Mouse (Mus musculus) intestine, embryonic 14.5 days (tissue): ENCODE data around the gene Tbx15. TPM values are rescaled to one million over a fixed set of nuclear protein-coding genes. Genes with fewer than 3 reads are reported as not detected.

ENCODE experiments used
- ATAC-seq: fragments of 200-750 bp; cut with Nextera tagmentation; replicated peaks from 2 replicates; pipeline ENCODE4 v1.8.0; 2017; ENCODE audit warnings: low read depth, moderate number of reproducible peaks, moderate TSS enrichment, moderate library complexity; ENCODE audit not compliant: low FRiP score, low TSS enrichment
- DNase-seq: peaks from one replicate; pipeline ENCODE4 v3.0.0-alpha.2; 2018; ENCODE audit warnings: low spot score
- H3K27ac ChIP-seq: fragments of 300-500 bp; sonication (generic); 2 replicates; pipeline ENCODE4 v1.5.1; 2014; ENCODE audit warnings: low read depth, mild to moderate bottlenecking, control low read depth
- H3K27me3 ChIP-seq: fragments of 300-500 bp; sonication (generic); replicated peaks from 2 replicates; pipeline ENCODE4 v1.6.1; 2014; ENCODE audit warnings: low read length, control low read depth; ENCODE audit not compliant: control insufficient read depth, insufficient read depth
- H3K36me3 ChIP-seq: fragments of 300-500 bp; sonication (generic); 2 replicates; pipeline ENCODE4 v1.6.1; 2014; ENCODE audit warnings: low read length, control low read depth; ENCODE audit not compliant: control insufficient read depth, insufficient read depth
- H3K4me1 ChIP-seq: fragments of 300-500 bp; sonication (generic); replicated peaks from 2 replicates; pipeline ENCODE4 v1.6.1; 2014; ENCODE audit warnings: low read length, control low read depth, mixed read lengths; ENCODE audit not compliant: control insufficient read depth, insufficient read depth
- H3K4me2 ChIP-seq: fragments of 300-500 bp; sonication (generic); 2 replicates; pipeline ENCODE4 v1.6.1; 2014; ENCODE audit warnings: low read length
- H3K4me3 ChIP-seq: fragments of 300-500 bp; sonication (generic); 2 replicates; pipeline ENCODE4 v1.5.1; 2014; ENCODE audit warnings: low read depth, low read length, control low read depth, mixed read lengths
- H3K9ac ChIP-seq: fragments of 300-500 bp; sonication (generic); 2 replicates; pipeline ENCODE4 v1.6.1; 2014; ENCODE audit warnings: mild to moderate bottlenecking, low read length
- H3K9me3 ChIP-seq: fragments of 300-500 bp; sonication (generic); 2 replicates; pipeline ENCODE4 v1.6.1; 2016; ENCODE audit warnings: low read length, control low read depth; ENCODE audit not compliant: control insufficient read depth
- WGBS: fragments of 180-500 bp; shearing (Covaris S2); extraction: QIAGEN DNeasy Blood & Tissue Kit; methylation state at CpG from one replicate; pipeline ENCODE4 v1.1.7; 2014; 5-methylcytosine and 5-hydroxymethylcytosine counted together
- polyA plus RNA-seq: library from polyadenylated mRNA; unstranded; fragments of >200 nt; fragmentation: Nextera tagmentation; extraction: Ambion mirVana; gene quantifications from 2 replicates; pipeline ENCODE4 v1.2.1, GENCODE M21; 2014

Gene Tbx15
- polyA plus RNA-seq, 1 experiment from 2014 or later: not detected

- WGBS: 41% methylated on average over 2 of the region's 2 CpGs
- H3K4me2 ChIP-seq: no peak overlapping the region
- no peak overlapping the region for H3K27ac ChIP-seq
- H3K36me3 ChIP-seq: no peaks in the 10 kb centered on the region
- DNase-seq: no peak
- H3K4me1 ChIP-seq: no peaks in the 10 kb centered on the region
- ATAC-seq: no peak
- peaks cover 100% of the 10 kb centered on the region for H3K27me3 ChIP-seq
- H3K9ac ChIP-seq: no peak overlapping the region
- no peak overlapping the region for H3K4me3 ChIP-seq
- H3K9me3 ChIP-seq: no peaks in the 10 kb centered on the region
Measured at GRCm38 (mm10) chr3:99260395-99260794, 20.2 kb downstream of the Tbx15 start.

- DNase-seq (peak; percentile 67), ATAC-seq (no peak)
- no peaks in the 10 kb centered on the region for H3K36me3 ChIP-seq
- under 1% methylated on average over 18 of the region's 18 CpGs for WGBS
- no peak overlapping the region for H3K27ac ChIP-seq
- no peaks in the 10 kb centered on the region for H3K9me3 ChIP-seq
- H3K9ac ChIP-seq: no peak overlapping the region
- H3K4me3 ChIP-seq: no peak overlapping the region
- no peak overlapping the region for H3K4me2 ChIP-seq
- no peaks in the 10 kb centered on the region for H3K4me1 ChIP-seq
- H3K27me3 ChIP-seq: peaks cover 100% of the 10 kb centered on the region
Measured at GRCm38 (mm10) chr3:99261371-99261791, 21.2 kb downstream of the Tbx15 start.

GRCm38 (mm10) chr3:99261986-99262385, 21.8 kb downstream of the Tbx15 start:
- Histone ChIP-seq H3K27me3 (peaks cover 100% of the 10 kb centered on the region), H3K36me3 (no peaks in the 10 kb centered on the region), H3K27ac (no peak overlapping the region), H3K9me3 (no peaks in the 10 kb centered on the region), H3K4me3 (no peak overlapping the region), H3K4me1 (no peaks in the 10 kb centered on the region), H3K4me2 (no peak overlapping the region), H3K9ac (no peak overlapping the region)
- ATAC-seq: no peak
- DNase-seq: no peak
- 2% methylated on average over 2 of the region's 2 CpGs for WGBS

GRCm38 (mm10) chr3:99263471-99263903, 23.3 kb downstream of the Tbx15 start:
- DNase-seq: no peak
- Histone ChIP-seq H3K4me2 (no peak overlapping the region), H3K9ac (no peak overlapping the region), H3K4me3 (no peak overlapping the region), H3K9me3 (no peaks in the 10 kb centered on the region), H3K36me3 (no peaks in the 10 kb centered on the region), H3K4me1 (no peaks in the 10 kb centered on the region), H3K27me3 (peaks cover 91% of the 10 kb centered on the region), H3K27ac (no peak overlapping the region)
- no peak for ATAC-seq
- 13% methylated on average over 9 of the region's 9 CpGs for WGBS

GRCm38 (mm10) chr3:99264695-99265094, 24.5 kb downstream of the Tbx15 start:
- H3K9ac ChIP-seq: no peak overlapping the region

GRCm38 (mm10) chr3:99266752-99267303, 26.6 kb downstream of the Tbx15 start:
- DNase-seq (no peak), ATAC-seq (no peak)
- H3K4me3 ChIP-seq: no peak overlapping the region
- no peaks in the 10 kb centered on the region for H3K9me3 ChIP-seq
- no peak overlapping the region for H3K27ac ChIP-seq
- H3K4me1 ChIP-seq: no peaks in the 10 kb centered on the region
- no peak overlapping the region for H3K4me2 ChIP-seq
- 49% methylated on average over 10 of the region's 10 CpGs for WGBS
- H3K9ac ChIP-seq: no peak overlapping the region
- peaks cover 57% of the 10 kb centered on the region for H3K27me3 ChIP-seq
- no peaks in the 10 kb centered on the region for H3K36me3 ChIP-seq

More at GRCm38 (mm10) chr3:99264695-99265094, 24.5 kb downstream of the Tbx15 start:
- Histone ChIP-seq H3K4me1 (no peaks in the 10 kb centered on the region), H3K4me2 (no peak overlapping the region), H3K27ac (no peak overlapping the region), H3K4me3 (no peak overlapping the region), H3K9me3 (no peaks in the 10 kb centered on the region), H3K27me3 (peaks cover 79% of the 10 kb centered on the region), H3K36me3 (no peaks in the 10 kb centered on the region)
- WGBS: 29% methylated on average over 7 of the region's 7 CpGs
- no peak for ATAC-seq
- DNase-seq: no peak

- Histone ChIP-seq H3K4me3 (no peak overlapping the region), H3K27me3 (no peaks in the 10 kb centered on the region), H3K4me1 (no peaks in the 10 kb centered on the region), H3K36me3 (no peaks in the 10 kb centered on the region), H3K27ac (no peak overlapping the region), H3K9ac (no peak overlapping the region), H3K4me2 (no peak overlapping the region), H3K9me3 (no peaks in the 10 kb centered on the region)
- ATAC-seq: no peak
- DNase-seq: no peak
- 54% methylated on average over 12 of the region's 12 CpGs for WGBS
Measured at GRCm38 (mm10) chr3:99277973-99278580, 37.9 kb downstream of the Tbx15 start.

- Histone ChIP-seq H3K4me2 (no peak overlapping the region), H3K9ac (no peak overlapping the region), H3K36me3 (no peaks in the 10 kb centered on the region), H3K9me3 (no peaks in the 10 kb centered on the region), H3K27ac (no peak overlapping the region), H3K4me1 (no peaks in the 10 kb centered on the region), H3K4me3 (no peak overlapping the region), H3K27me3 (no peaks in the 10 kb centered on the region)
- WGBS: 69% methylated on average over 3 of the region's 3 CpGs
- DNase-seq (no peak), ATAC-seq (no peak)
Measured at GRCm38 (mm10) chr3:99279718-99280117, 39.5 kb downstream of the Tbx15 start.

- Histone ChIP-seq H3K4me3 (no peak overlapping the region), H3K36me3 (no peaks in the 10 kb centered on the region), H3K9ac (no peak overlapping the region), H3K4me1 (no peaks in the 10 kb centered on the region), H3K27me3 (no peaks in the 10 kb centered on the region), H3K9me3 (no peaks in the 10 kb centered on the region), H3K4me2 (no peak overlapping the region), H3K27ac (no peak overlapping the region)
- no peak for DNase-seq
- ATAC-seq: no peak
- WGBS: 52% methylated on average over 4 of the region's 4 CpGs
Measured at GRCm38 (mm10) chr3:99281453-99281852, 41.3 kb downstream of the Tbx15 start.
